Mouse (Mus musculus): ENCODE data around the gene Sfxn1.
A peak's percentile ranks its signal among the peaks of the same experiment; 100 is the strongest.

The Sfxn1 gene

GRCm38 (mm10) chr13:54118355-54118754 lies 46.7 kb downstream of the Sfxn1 start:
- ATAC-seq (ENCODE audit: low TSS enrichment), result no peak

GRCm38 (mm10) chr13:54137756-54138410 lies 66.2 kb downstream of the Sfxn1 start:
- peak; percentile 84 for ATAC-seq (ENCODE audit: low TSS enrichment)

- no peak for ATAC-seq (ENCODE audit: low TSS enrichment)
Observed at GRCm38 (mm10) chr13:54143788-54144187, 72.1 kb downstream of the Sfxn1 start.

- ATAC-seq (ENCODE audit: low TSS enrichment), result peak; percentile 50; the same call in 1 of the 2 replicates
Observed at GRCm38 (mm10) chr13:54144624-54145023, 73.0 kb downstream of the Sfxn1 start.

- ATAC-seq (ENCODE audit: low TSS enrichment), result no peak
Observed at GRCm38 (mm10) chr13:54147328-54147727, 75.7 kb downstream of the Sfxn1 start.

- no peak for ATAC-seq (ENCODE audit: low TSS enrichment)
Observed at GRCm38 (mm10) chr13:54152421-54152820, 80.8 kb downstream of the Sfxn1 start.

- no peak for ATAC-seq (ENCODE audit: low TSS enrichment)
Observed at GRCm38 (mm10) chr13:54152911-54153310, 81.2 kb downstream of the Sfxn1 start.

- peak; percentile 18; the same call in 1 of the 2 replicates for ATAC-seq (ENCODE audit: low TSS enrichment)
Observed at GRCm38 (mm10) chr13:54153672-54154218, 82.1 kb downstream of the Sfxn1 start.

- peak; percentile 41; the same call in 1 of the 2 replicates for ATAC-seq (ENCODE audit: low TSS enrichment)
Observed at GRCm38 (mm10) chr13:54155822-54156221, 84.2 kb downstream of the Sfxn1 start.

All from frontal cortex, adult (tissue).